Mouse (Mus musculus) midbrain, embryonic 15.5 days (tissue): ENCODE data around the gene Sap30. TPM values are rescaled to one million over a fixed set of nuclear protein-coding genes. Genes with fewer than 3 reads are reported as not detected.

Source experiments
- ATAC-seq: fragments of 200-750 bp; cut with Nextera tagmentation; replicated peaks from 2 replicates; pipeline ENCODE4 v1.8.0; 2017; ENCODE audit warnings: moderate TSS enrichment
- H3K27ac ChIP-seq: fragments of 300-500 bp; sonication (generic); 2 replicates; pipeline ENCODE4 v1.5.1; 2015; ENCODE audit warnings: mild to moderate bottlenecking, inconsistent platforms
- H3K27me3 ChIP-seq: fragments of 300-500 bp; sonication (generic); replicated peaks from 2 replicates; pipeline ENCODE4 v1.6.1; 2015; ENCODE audit warnings: inconsistent platforms
- H3K36me3 ChIP-seq: fragments of 300-500 bp; sonication (generic); replicated peaks from 2 replicates; pipeline ENCODE4 v1.6.1; 2015; ENCODE audit warnings: inconsistent platforms
- H3K4me1 ChIP-seq: fragments of 300-500 bp; sonication (generic); 2 replicates; pipeline ENCODE4 v1.6.1; 2015; ENCODE audit warnings: inconsistent platforms
- H3K4me2 ChIP-seq: fragments of 300-500 bp; sonication (generic); 2 replicates; pipeline ENCODE4 v1.6.1; 2015; ENCODE audit warnings: inconsistent platforms, mild to moderate bottlenecking, moderate library complexity
- H3K4me3 ChIP-seq: fragments of 300-500 bp; sonication (generic); 2 replicates; pipeline ENCODE4 v1.5.1; 2015; ENCODE audit warnings: mild to moderate bottlenecking, inconsistent platforms
- H3K9ac ChIP-seq: fragments of 300-500 bp; sonication (generic); 2 replicates; pipeline ENCODE4 v1.6.1; 2015; ENCODE audit warnings: mild to moderate bottlenecking, inconsistent platforms
- H3K9me3 ChIP-seq: fragments of 300-500 bp; sonication (generic); 2 replicates; pipeline ENCODE4 v1.6.1; 2016; ENCODE audit warnings: inconsistent platforms
- WGBS: fragments of 180-500 bp; shearing (Covaris S2); methylation state at CpG from one replicate; pipeline ENCODE4 v1.1.7; 2015; ENCODE audit warnings: mixed read lengths; 5-methylcytosine and 5-hydroxymethylcytosine counted together
- polyA plus RNA-seq: library from polyadenylated mRNA; unstranded; fragments of >200 nt; fragmentation: Nextera tagmentation; extraction: Ambion mirVana; gene quantifications from 2 replicates; pipeline ENCODE4 v1.2.1, GENCODE M21; 2015

The Sap30 gene
- polyA plus RNA-seq, 1 experiment from 2014 or later = 32.6 TPM

GRCm38 (mm10) chr8:57489366-57489765, 1.7 kb upstream of the Sap30 start:
- H3K4me2 ChIP-seq = no peak overlapping the region
- no peak for ATAC-seq
- no peaks in the 10 kb centered on the region for H3K9me3 ChIP-seq
- H3K27me3 ChIP-seq = no peaks in the 10 kb centered on the region
- 97% methylated on average over 1 of the region's 1 CpGs for WGBS
- H3K4me3 ChIP-seq = no peak overlapping the region
- no peak overlapping the region for H3K27ac ChIP-seq
- H3K36me3 ChIP-seq = no peaks in the 10 kb centered on the region
- H3K9ac ChIP-seq = no peak overlapping the region
- peaks cover 13% of the 10 kb centered on the region for H3K4me1 ChIP-seq

DNA sequence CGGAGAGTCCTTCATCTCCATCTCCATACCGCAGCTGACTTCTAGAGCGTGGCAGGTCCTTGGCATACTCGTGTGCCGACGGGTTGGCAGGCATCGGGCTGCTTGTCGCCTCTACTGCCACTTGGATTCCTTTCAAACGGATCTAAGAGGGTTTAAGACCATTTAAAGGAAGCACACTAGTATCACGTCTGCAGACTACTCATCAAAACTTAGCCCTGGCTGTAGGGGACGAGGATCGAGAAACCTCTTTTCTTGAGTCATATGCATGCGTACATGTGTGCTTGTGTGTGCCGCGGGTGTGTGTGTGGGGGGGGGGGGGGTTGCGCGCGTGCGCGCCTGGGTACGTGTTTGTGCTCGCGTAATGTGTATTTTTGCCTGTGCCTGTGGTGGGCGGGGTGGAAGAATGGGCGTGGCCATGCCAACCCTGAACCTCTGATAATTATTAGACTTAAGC, 679 bp upstream of the Sap30 start:
- under 1% methylated on average over 25 of the region's 25 CpGs for WGBS

DNA sequence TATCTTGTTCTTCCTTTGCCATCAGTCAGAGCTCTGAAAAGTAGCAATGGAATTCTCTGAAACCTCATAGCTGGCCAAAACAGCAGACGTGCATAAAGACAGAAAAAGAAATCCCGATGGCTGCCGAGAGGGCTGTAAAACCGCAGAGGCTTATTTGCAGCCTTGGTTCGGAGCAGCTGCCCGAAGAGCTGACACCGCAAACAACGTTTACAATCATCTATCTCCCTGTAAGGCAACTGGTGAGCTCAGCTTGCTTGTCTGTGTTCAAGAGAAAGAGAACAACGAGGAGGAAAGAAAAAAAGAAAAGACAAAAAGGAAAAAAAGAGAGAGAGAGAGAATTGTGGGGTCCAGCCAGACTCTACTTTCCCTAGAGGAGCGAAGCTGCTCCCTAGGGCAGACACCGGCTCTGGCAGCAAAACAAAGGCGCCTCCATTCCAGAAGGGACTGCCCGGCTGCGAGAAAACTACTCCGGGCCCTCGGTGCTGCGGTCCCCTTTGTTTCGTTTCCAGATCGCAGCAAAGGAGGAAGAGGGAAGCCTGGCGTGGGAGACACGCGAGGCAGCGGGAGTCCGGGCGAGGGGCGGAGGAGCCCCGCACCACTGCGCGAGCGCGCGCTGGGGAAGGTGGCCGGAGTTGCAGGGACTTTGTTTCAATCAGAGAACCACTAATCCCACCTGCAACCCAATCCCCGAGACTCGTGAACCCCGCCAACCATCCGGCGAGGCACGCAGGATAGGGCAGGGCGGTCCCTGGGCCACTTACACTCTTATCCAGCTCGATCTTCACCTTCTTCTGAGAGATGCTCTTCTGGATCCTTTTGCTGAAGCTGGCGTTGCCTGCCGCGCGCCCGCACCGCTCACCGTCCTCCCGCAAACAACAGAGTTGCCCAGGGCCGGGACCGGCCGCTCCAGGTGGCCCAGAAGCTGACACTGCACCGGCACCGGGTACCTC, 894 bp downstream of the Sap30 start:
- H3K4me1 ChIP-seq = peaks cover 13% of the 10 kb centered on the region
- WGBS = under 1% methylated on average over 54 of the region's 54 CpGs
- peak overlapping the region; percentile 87 for H3K9ac ChIP-seq
- peak; percentile 80 for ATAC-seq
- peaks cover 6% of the 10 kb centered on the region; the same call in 1 of the 2 replicates for H3K36me3 ChIP-seq
- H3K27me3 ChIP-seq = no peaks in the 10 kb centered on the region
- H3K4me3 ChIP-seq = peak overlapping the region; percentile 69
- no peaks in the 10 kb centered on the region for H3K9me3 ChIP-seq
- H3K4me2 ChIP-seq = peak overlapping the region; percentile 84
- H3K27ac ChIP-seq = peak overlapping the region; percentile 94

More for the DNA sequence above, 679 bp upstream of the Sap30 start:
- Histone ChIP-seq H3K9me3 (no peaks in the 10 kb centered on the region), H3K4me3 (peak overlapping the region; percentile 69), H3K36me3 (no peaks in the 10 kb centered on the region), H3K27me3 (no peaks in the 10 kb centered on the region), H3K4me2 (peak overlapping the region; percentile 84), H3K27ac (peak overlapping the region; percentile 94), H3K4me1 (peaks cover 13% of the 10 kb centered on the region), H3K9ac (peak overlapping the region; percentile 87)
- ATAC-seq = peak; percentile 46

DNA sequence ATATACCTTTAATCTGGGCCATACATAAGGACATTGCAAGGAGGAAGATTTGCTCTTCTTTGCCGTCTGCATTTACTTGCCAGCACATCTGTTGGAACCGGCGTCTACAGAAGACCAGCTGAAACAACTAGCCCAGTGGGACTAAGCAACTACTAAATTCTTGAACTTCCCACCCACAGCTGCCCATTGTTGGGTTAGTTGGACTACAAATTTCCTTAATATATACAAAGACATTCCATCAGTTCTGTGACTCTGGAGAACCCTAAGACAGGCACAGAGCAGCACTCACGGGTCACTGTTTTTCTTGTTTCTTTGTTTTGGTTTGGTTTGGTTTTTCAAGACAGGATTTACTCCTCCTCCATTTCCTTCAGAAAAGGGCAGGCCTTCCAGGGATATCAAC, 7.1 kb downstream of the Sap30 start:
- H3K36me3 ChIP-seq = peaks cover 13% of the 10 kb centered on the region; the same call in 1 of the 2 replicates
- H3K9me3 ChIP-seq = no peaks in the 10 kb centered on the region
- H3K4me2 ChIP-seq = no peak overlapping the region
- no peaks in the 10 kb centered on the region for H3K27me3 ChIP-seq
- ATAC-seq = no peak
- H3K27ac ChIP-seq = no peak overlapping the region
- 87% methylated on average over 4 of the region's 4 CpGs for WGBS
- peaks cover 6% of the 10 kb centered on the region for H3K4me1 ChIP-seq
- H3K9ac ChIP-seq = no peak overlapping the region
- no peak overlapping the region for H3K4me3 ChIP-seq

DNA sequence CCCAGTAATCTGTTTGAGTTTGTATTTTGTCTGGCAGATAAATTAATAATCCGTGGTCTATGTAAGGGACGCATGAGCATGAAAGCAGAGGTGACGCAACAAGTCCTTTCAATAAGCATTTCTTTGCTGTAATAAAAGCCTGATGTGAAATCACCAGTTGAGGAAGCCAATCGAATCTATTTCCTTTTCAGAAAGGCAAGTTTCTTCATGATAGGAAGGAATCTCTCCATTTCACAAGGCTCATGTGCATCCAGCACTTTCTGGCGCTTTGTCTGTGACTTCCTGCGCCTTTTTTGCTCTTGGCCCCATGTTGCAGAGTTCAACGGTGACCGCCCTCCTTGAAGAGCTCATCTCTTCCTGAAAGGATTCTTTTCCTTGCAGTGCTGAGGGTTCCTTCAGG, 8.0 kb downstream of the Sap30 start:
- no peaks in the 10 kb centered on the region for H3K9me3 ChIP-seq
- peaks cover 13% of the 10 kb centered on the region; the same call in 1 of the 2 replicates for H3K36me3 ChIP-seq
- no peak overlapping the region for H3K4me3 ChIP-seq
- ATAC-seq = no peak
- no peaks in the 10 kb centered on the region for H3K4me1 ChIP-seq
- H3K4me2 ChIP-seq = no peak overlapping the region
- H3K27me3 ChIP-seq = no peaks in the 10 kb centered on the region
- H3K27ac ChIP-seq = no peak overlapping the region
- H3K9ac ChIP-seq = no peak overlapping the region
- WGBS = 92% methylated on average over 8 of the region's 8 CpGs

DNA sequence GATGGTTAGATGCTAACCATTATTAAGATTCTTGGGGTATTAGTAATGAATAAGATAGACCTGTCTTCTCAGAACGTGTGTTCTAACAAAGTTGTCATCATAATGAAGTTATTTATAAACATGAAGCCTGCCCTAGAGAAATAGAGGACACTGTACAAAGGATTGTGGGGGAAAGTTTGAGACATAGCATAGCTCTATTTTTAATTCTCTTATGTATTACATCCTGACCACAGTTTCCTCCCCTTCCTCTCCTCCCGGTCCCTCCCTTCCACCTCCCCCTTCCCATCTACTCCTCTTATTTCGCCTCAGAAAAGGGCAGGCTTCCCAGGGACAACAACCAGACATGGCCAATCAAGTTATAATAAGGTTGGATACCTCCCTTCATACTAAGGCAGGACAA, 9.3 kb downstream of the Sap30 start:
- Histone ChIP-seq H3K36me3 (peaks cover 13% of the 10 kb centered on the region; the same call in 1 of the 2 replicates), H3K4me2 (no peak overlapping the region), H3K27ac (no peak overlapping the region), H3K9ac (no peak overlapping the region), H3K4me3 (no peak overlapping the region), H3K27me3 (no peaks in the 10 kb centered on the region), H3K4me1 (no peaks in the 10 kb centered on the region), H3K9me3 (no peaks in the 10 kb centered on the region)
- ATAC-seq = no peak
- WGBS = 78% methylated on average over 3 of the region's 3 CpGs

DNA sequence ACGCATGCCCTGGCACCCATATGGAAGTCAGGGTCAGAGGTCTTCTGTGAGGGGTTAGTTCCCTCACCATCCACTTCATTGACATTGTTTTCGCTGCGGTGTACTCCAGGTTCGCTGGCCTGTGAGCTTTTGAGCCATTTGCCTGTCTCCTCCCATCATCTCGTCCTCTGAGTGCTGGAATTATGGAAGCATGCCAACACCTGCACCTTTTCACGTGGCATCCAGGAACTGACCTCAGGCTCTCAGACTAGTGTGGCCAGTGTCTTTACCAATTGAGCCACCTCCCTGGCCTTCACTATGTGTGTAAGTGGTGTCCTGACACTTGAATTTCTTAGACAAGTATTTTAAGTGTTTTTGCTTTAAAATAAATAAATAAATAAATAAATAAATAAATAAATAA, 13.9 kb downstream of the Sap30 start:
- no peaks in the 10 kb centered on the region for H3K9me3 ChIP-seq
- ATAC-seq = no peak
- no peaks in the 10 kb centered on the region for H3K4me1 ChIP-seq
- no peak overlapping the region for H3K4me2 ChIP-seq
- no peak overlapping the region for H3K27ac ChIP-seq
- no peak overlapping the region for H3K4me3 ChIP-seq
- no peaks in the 10 kb centered on the region for H3K27me3 ChIP-seq
- 86% methylated on average over 6 of the region's 6 CpGs for WGBS
- H3K9ac ChIP-seq = no peak overlapping the region
- no peaks in the 10 kb centered on the region for H3K36me3 ChIP-seq

DNA sequence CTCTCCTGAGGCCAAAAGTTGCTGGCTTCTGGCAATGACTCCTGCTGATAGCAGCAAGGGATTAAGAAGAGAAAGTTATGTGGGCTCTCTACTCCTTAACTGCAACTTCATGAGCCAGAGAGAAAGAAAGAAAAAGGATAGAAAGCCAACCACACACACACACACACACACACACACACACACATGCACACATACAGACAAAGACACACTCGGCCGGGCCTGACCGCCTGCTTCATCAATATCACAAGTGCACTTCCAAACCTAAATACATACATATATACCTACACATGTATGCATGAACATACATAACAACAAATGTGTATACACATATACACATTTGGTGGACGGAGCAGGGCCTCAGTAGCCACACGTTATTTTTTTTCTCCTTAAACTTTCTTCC, 16.8 kb downstream of the Sap30 start:
- no peak for ATAC-seq
- H3K4me3 ChIP-seq = no peak overlapping the region
- no peaks in the 10 kb centered on the region for H3K4me1 ChIP-seq
- no peaks in the 10 kb centered on the region for H3K27me3 ChIP-seq
- H3K9ac ChIP-seq = no peak overlapping the region
- no peaks in the 10 kb centered on the region for H3K9me3 ChIP-seq
- no peak overlapping the region for H3K27ac ChIP-seq
- H3K4me2 ChIP-seq = no peak overlapping the region
- WGBS = 95% methylated on average over 5 of the region's 5 CpGs
- no peaks in the 10 kb centered on the region for H3K36me3 ChIP-seq

- no peak for ATAC-seq
- no peaks in the 10 kb centered on the region for H3K4me1 ChIP-seq
- no peaks in the 10 kb centered on the region for H3K27me3 ChIP-seq
- H3K36me3 ChIP-seq = no peaks in the 10 kb centered on the region
- no peaks in the 10 kb centered on the region for H3K9me3 ChIP-seq
- 51% methylated on average over 5 of the region's 5 CpGs for WGBS
- H3K9ac ChIP-seq = no peak overlapping the region
- no peak overlapping the region for H3K4me3 ChIP-seq
- no peak overlapping the region for H3K27ac ChIP-seq
- no peak overlapping the region for H3K4me2 ChIP-seq
These were observed 19.0 kb downstream of the Sap30 start for GRCm38 (mm10) chr8:57468624-57469023.

- Histone ChIP-seq H3K4me3 (no peak overlapping the region), H3K9ac (no peak overlapping the region), H3K27ac (no peak overlapping the region), H3K4me1 (no peaks in the 10 kb centered on the region), H3K9me3 (no peaks in the 10 kb centered on the region), H3K36me3 (no peaks in the 10 kb centered on the region), H3K4me2 (no peak overlapping the region), H3K27me3 (no peaks in the 10 kb centered on the region)
- ATAC-seq = no peak
- WGBS = 94% methylated on average over 3 of the region's 3 CpGs
These were observed 23.9 kb downstream of the Sap30 start for GRCm38 (mm10) chr8:57463757-57464156.

DNA sequence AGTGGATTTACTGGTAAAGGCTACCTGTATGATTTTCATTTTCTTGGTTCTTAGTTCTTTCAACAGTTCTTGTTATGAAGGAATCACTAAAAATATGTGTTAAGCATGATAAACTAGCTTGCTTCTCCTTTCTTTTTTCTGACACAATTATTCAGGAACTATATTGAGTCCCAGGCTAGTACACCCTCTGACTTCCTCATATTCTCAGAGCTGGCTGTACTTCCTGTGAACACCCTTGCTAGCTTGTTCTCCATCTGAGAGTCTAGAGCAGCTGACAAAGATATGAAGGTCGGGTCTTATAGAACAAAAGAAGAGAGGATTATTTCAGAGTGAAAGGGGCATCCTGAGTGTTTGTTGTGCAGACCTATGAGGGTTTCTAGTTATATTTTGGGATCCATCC, 24.8 kb downstream of the Sap30 start:
- 41% methylated on average over 1 of the region's 1 CpGs for WGBS
- H3K4me2 ChIP-seq = no peak overlapping the region
- H3K27me3 ChIP-seq = no peaks in the 10 kb centered on the region
- H3K36me3 ChIP-seq = no peaks in the 10 kb centered on the region
- H3K9me3 ChIP-seq = no peaks in the 10 kb centered on the region
- H3K4me3 ChIP-seq = no peak overlapping the region
- no peak for ATAC-seq
- no peaks in the 10 kb centered on the region for H3K4me1 ChIP-seq
- H3K27ac ChIP-seq = no peak overlapping the region
- H3K9ac ChIP-seq = no peak overlapping the region

DNA sequence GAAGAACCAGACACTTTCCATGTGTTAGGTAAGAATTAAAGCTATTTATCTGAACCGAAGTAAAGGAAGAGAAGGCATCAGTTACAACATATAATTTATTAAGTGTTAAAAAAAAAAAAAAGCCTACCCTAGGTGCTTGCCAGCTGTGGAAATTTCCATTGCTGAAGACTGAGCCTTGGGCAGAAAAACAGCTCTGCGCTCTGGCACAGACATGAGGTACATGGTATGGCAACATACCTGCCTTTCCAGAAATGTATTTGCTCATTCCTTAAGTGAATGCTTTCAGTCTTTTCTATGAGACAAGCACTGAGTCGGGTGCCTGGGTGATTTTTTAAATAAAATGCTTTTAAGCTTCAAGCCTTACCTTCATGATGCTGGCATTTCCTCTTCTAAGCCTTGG, 29.7 kb downstream of the Sap30 start:
- no peaks in the 10 kb centered on the region for H3K36me3 ChIP-seq
- no peak for ATAC-seq
- no peaks in the 10 kb centered on the region for H3K27me3 ChIP-seq
- no peak overlapping the region for H3K4me3 ChIP-seq
- no peak overlapping the region for H3K9ac ChIP-seq
- no peaks in the 10 kb centered on the region for H3K4me1 ChIP-seq
- no peak overlapping the region for H3K4me2 ChIP-seq
- H3K27ac ChIP-seq = no peak overlapping the region
- WGBS = 80% methylated on average over 3 of the region's 3 CpGs
- no peaks in the 10 kb centered on the region for H3K9me3 ChIP-seq

DNA sequence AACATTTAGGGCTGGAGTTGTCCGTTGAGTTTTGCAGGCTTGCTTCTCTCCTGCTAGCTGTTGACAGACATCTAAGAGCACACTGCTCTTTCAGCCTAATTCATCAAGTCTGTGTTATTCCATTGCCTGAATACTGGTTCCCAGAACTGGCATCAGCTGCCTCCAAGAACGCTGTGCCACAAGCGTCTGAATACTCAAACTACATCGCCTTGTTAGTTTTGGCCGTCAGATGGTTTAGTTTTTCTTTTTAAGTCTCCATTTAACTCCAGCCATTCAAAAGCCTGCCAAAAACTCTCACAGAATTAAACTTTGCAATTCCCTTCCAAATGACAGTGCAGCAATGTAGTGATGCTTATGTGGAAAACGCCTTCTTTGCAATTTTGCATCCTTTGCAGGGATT, 30.5 kb downstream of the Sap30 start:
- no peak overlapping the region for H3K4me3 ChIP-seq
- H3K4me2 ChIP-seq = no peak overlapping the region
- H3K9me3 ChIP-seq = no peaks in the 10 kb centered on the region
- WGBS = 77% methylated on average over 6 of the region's 6 CpGs
- H3K27ac ChIP-seq = no peak overlapping the region
- H3K9ac ChIP-seq = no peak overlapping the region
- no peaks in the 10 kb centered on the region for H3K36me3 ChIP-seq
- no peaks in the 10 kb centered on the region for H3K27me3 ChIP-seq
- no peak for ATAC-seq
- H3K4me1 ChIP-seq = no peaks in the 10 kb centered on the region
